29 mouse cellular contexts compared by ENCODE assay signal in the genomic region with DNA sequence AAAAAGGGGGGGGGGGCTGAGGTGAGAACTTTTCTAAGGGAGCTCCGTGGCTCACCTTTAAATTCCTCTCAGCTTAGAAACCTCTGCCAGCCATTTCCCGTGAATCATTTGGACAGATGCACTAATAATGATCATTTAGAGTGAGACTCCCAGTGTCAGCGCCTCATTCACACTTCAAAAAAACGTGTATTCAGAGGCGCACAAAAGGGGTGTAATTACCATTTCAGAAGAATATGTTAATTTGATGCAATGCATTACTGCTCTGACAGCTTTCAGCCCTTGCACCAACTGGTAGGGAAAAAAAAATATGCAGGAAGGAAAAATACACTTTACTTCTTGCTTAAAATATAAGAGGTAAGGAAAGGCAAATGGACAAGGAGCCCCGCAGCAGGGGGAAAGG.
A peak's percentile ranks its signal among the peaks of the same experiment; 100 is the strongest.
DNase-seq lines count a peak whose midpoint lies in the region; ATAC-seq lines count a peak whose summit lies in the region.
"Had no signal": no experiment of that assay in that cellular context is flagged by ENCODE, and none has a peak within 500 bp of the region (broad histone marks: within the 10 kb centered on the region; RNA-seq: fewer than 3 reads in every experiment).

No protein-coding gene starts in this region.

- H3K27ac ChIP-seq in forebrain, embryonic 13.5 days = peak overlapping the region; percentile 80
- no peak overlapping the region for H3K27ac ChIP-seq in forebrain, embryonic 10.5 days
- H3K27ac ChIP-seq in midbrain, embryonic 14.5 days (replicated peaks; ENCODE audit: low read depth, low read length) = no peak overlapping the region
- no peak overlapping the region for H3K27ac ChIP-seq in midbrain, embryonic 11.5 days (ENCODE audit: low read depth, low read length)
- H3K27ac ChIP-seq: heart, embryonic 13.5 days; hindbrain, embryonic 12.5 days; liver, embryonic 13.5 days; stomach, postnatal 0 days had no signal

- peak; percentile 88 for ATAC-seq in forebrain, embryonic 13.5 days
- ATAC-seq in midbrain, embryonic 14.5 days (ENCODE audit: low FRiP score, low TSS enrichment) = no peak
- no peak for ATAC-seq in midbrain, embryonic 11.5 days (ENCODE audit: low FRiP score)
- ATAC-seq: intestine, postnatal 0 days; lung, postnatal 0 days; Patski had no signal

- no peak for DNase-seq in forebrain, embryonic 10.5 days (ENCODE audit: extremely low spot score, low spot score)
- peak; percentile 66 for DNase-seq in midbrain, embryonic 14.5 days
- DNase-seq in midbrain, embryonic 11.5 days (ENCODE audit: low spot score, missing footprints) = no peak
- peak; percentile 60 for DNase-seq in brain, embryonic 18.5 days (ENCODE audit: low read depth, low spot score)
- DNase-seq in mesoderm, embryonic 11.5 days (ENCODE audit: low read depth, low spot score) = peak; percentile 15
- DNase-seq in gastrocnemius, postnatal 25 days = no peak
- DNase-seq in cerebellum, adult 18-20 months = no peak
- DNase-seq: adrenal gland, postnatal 10 days; cerebellum, adult 2 months; cerebellum, postnatal 14 days; heart, postnatal 10 days; kidney, adult 9 months; kidney, postnatal 10 days; layer of hippocampus, postnatal 36 days; left cerebral cortex, postnatal 4 days; liver, embryonic 13.5 days; lung, adult 18-20 months; lung, postnatal 4 days; right cerebral cortex, adult 18-20 months; right cerebral cortex, postnatal 4 days; thymus, adult 18-20 months; thymus, postnatal 4 days had no signal

- H3K36me3 ChIP-seq in forebrain, embryonic 13.5 days (ENCODE audit: poor library complexity, severe bottlenecking) = no peaks in the 10 kb centered on the region
- no peaks in the 10 kb centered on the region for H3K36me3 ChIP-seq in forebrain, embryonic 10.5 days (replicated peaks)
- no peaks in the 10 kb centered on the region for H3K36me3 ChIP-seq in midbrain, embryonic 14.5 days (ENCODE audit: control insufficient read depth, insufficient read depth, low read length)
- no peaks in the 10 kb centered on the region for H3K36me3 ChIP-seq in midbrain, embryonic 11.5 days (ENCODE audit: control insufficient read depth, insufficient read depth, low read length)
- H3K36me3 ChIP-seq: heart, embryonic 13.5 days; hindbrain, embryonic 12.5 days; liver, embryonic 13.5 days had no signal

- no peaks in the 10 kb centered on the region for H3K27me3 ChIP-seq in forebrain, embryonic 13.5 days
- H3K27me3 ChIP-seq in forebrain, embryonic 10.5 days (ENCODE audit: poor library complexity, severe bottlenecking) = no peaks in the 10 kb centered on the region
- H3K27me3 ChIP-seq in midbrain, embryonic 14.5 days (ENCODE audit: control insufficient read depth, insufficient read depth, low read length) = no peaks in the 10 kb centered on the region
- no peaks in the 10 kb centered on the region for H3K27me3 ChIP-seq in midbrain, embryonic 11.5 days (ENCODE audit: control insufficient read depth, insufficient read depth, low read length)
- H3K27me3 ChIP-seq: hindbrain, embryonic 12.5 days; liver, embryonic 13.5 days; Patski had no signal

- H3K4me2 ChIP-seq in forebrain, embryonic 13.5 days = peak overlapping the region; percentile 5
- no peak overlapping the region for H3K4me2 ChIP-seq in midbrain, embryonic 14.5 days (ENCODE audit: low read length)
- H3K4me2 ChIP-seq in midbrain, embryonic 11.5 days = no peak overlapping the region
- H3K4me2 ChIP-seq: heart, embryonic 13.5 days; hindbrain, embryonic 12.5 days; liver, embryonic 13.5 days had no signal

- peaks cover 48% of the 10 kb centered on the region for H3K4me1 ChIP-seq in forebrain, embryonic 13.5 days
- H3K4me1 ChIP-seq in forebrain, embryonic 10.5 days = peaks cover 16% of the 10 kb centered on the region; the same call in 1 of the 2 replicates
- H3K4me1 ChIP-seq in midbrain, embryonic 14.5 days (ENCODE audit: control insufficient read depth, insufficient read depth, low read length) = peaks cover 9% of the 10 kb centered on the region; the same call in 1 of the 2 replicates
- 0 out of 2 replicates have a peak, but pooled peaks cover 5% of the 10 kb centered on the region for H3K4me1 ChIP-seq in midbrain, embryonic 11.5 days (ENCODE audit: control insufficient read depth, insufficient read depth, low read length)
- H3K4me1 ChIP-seq: heart, embryonic 13.5 days; liver, embryonic 13.5 days had no signal

- no peaks in the 10 kb centered on the region for H3K9me3 ChIP-seq in forebrain, embryonic 13.5 days (replicated peaks)
- H3K9me3 ChIP-seq in forebrain, embryonic 10.5 days = no peaks in the 10 kb centered on the region
- H3K9me3 ChIP-seq in midbrain, embryonic 14.5 days (ENCODE audit: control insufficient read depth, low read length) = no peaks in the 10 kb centered on the region
- H3K9me3 ChIP-seq in midbrain, embryonic 11.5 days (ENCODE audit: control insufficient read depth, low read length) = no peaks in the 10 kb centered on the region
- H3K9me3 ChIP-seq: heart, embryonic 13.5 days; hindbrain, embryonic 12.5 days; liver, embryonic 13.5 days had no signal

- no peak overlapping the region for H3K4me3 ChIP-seq in forebrain, embryonic 13.5 days
- H3K4me3 ChIP-seq in forebrain, embryonic 10.5 days = no peak overlapping the region
- H3K4me3 ChIP-seq in midbrain, embryonic 14.5 days (replicated peaks; ENCODE audit: low read depth, low read length) = no peak overlapping the region
- H3K4me3 ChIP-seq in midbrain, embryonic 11.5 days (ENCODE audit: low read depth, low read length) = no peak overlapping the region
- H3K4me3 ChIP-seq: heart, embryonic 13.5 days; hindbrain, embryonic 12.5 days; liver, embryonic 13.5 days had no signal

- 11% methylated on average over 6 of the region's 6 CpGs for WGBS in forebrain, embryonic 13.5 days
- 65% methylated on average over 6 of the region's 6 CpGs for WGBS in forebrain, embryonic 10.5 days
- WGBS in midbrain, embryonic 14.5 days = 16% methylated on average over 6 of the region's 6 CpGs
- WGBS in midbrain, embryonic 11.5 days = 36% methylated on average over 6 of the region's 6 CpGs

- no peak overlapping the region for H3K9ac ChIP-seq in forebrain, embryonic 13.5 days
- H3K9ac ChIP-seq in midbrain, embryonic 14.5 days (replicated peaks; ENCODE audit: low read length) = no peak overlapping the region
- H3K9ac ChIP-seq in midbrain, embryonic 11.5 days (ENCODE audit: low read length) = no peak overlapping the region
- H3K9ac ChIP-seq: heart, embryonic 13.5 days; hindbrain, embryonic 12.5 days; liver, embryonic 13.5 days had no signal

Comparison
In these comparisons a context has a peak if more than half of its experiments do, and no peak if none do; other contexts are left out.
1. DNase-seq: peak in midbrain, embryonic 14.5 days (single experiment), brain, embryonic 18.5 days (single experiment) and mesoderm, embryonic 11.5 days (single experiment); none in forebrain, embryonic 10.5 days (single experiment), midbrain, embryonic 11.5 days (single experiment), gastrocnemius, postnatal 25 days (single experiment) and cerebellum, adult 18-20 months (0 of 2).